Mouse (Mus musculus): Measurements from ENCODE around the gene Olfr1463.

- TF ChIP-seq CTCF (IDR thresholded peaks at IDR 0.05; ENCODE audit: extremely low read depth, insufficient read length, insufficient replicate concordance, low read depth, low read length) (no peak), POLR2A (IDR thresholded peaks at IDR 0.05; ENCODE audit: low read depth, low read length) (no peak)
Measured at GRCm38 (mm10) chr19:13221666-13222065, 9.5 kb upstream of the Olfr1463 start.
